Mouse (Mus musculus): ENCODE results near the gene Fndc3c1. TPM values are rescaled to one million over a fixed set of nuclear protein-coding genes. Genes with fewer than 3 reads are reported as not detected.
"Not testable (repeated sequence)": the region's sequence is repeated elsewhere in the genome, so short reads cannot be mapped to it uniquely, and the experiment has no call there.

The Fndc3c1 gene
- 0.29 TPM in 1 of 2 replicates, not detected in the other for total RNA-seq (2014; rRNA removed)
- 0.04 TPM in 1 of 2 replicates, not detected in the other for polyA plus RNA-seq (2015; fragmentation: Nextera tagmentation; extraction: Ambion mirVana)

DNA sequence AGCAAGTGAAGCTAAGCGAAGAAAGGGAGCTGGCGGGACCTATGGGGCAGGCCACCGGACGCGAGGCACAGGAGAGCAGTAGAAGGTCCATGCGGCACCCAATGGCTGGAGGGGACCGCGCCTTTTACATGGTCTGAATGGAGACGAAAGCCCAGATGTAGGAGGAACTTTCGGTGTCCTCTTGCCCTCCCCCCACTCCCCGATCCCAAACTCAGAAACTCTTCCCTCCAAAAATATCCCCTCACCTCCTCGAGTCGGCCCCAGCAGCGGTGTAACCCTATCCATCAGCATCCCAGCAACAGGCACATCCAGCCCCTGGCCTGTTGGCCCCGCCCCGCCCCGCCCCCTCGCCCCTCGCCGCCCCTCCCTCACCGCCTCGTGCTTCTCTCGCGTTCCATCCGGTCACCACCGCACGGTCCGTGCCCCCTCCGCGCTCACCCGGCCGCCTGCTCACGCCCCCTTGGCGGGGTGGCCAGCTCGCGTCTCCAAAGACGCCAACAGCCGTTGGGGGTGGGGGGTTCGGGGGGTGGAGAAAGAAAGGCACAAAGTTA is at the start of gene Fndc3c1:
Gene Fndc3c1, minus strand, starts transcription at position 301 of the 551 bp plus-strand sequence.
- peak within 1 kb of the TSS; percentile 31 for H3K4me3 ChIP-seq (ENCODE audit: low read depth, low read length)
- H3K27me3 ChIP-seq (ENCODE audit: insufficient read depth, low read length): peaks cover 14% of the 10 kb centered on the region
- no peak within 1 kb of the TSS for H3K27ac ChIP-seq (ENCODE audit: low read depth, low read length)
- H3K36me3 ChIP-seq (ENCODE audit: insufficient read depth): no peaks in the 10 kb centered on the region
- ATAC-seq (peak; percentile 50), DNase-seq (no peak)
- H3K9ac ChIP-seq: no peak within 1 kb of the TSS
- H3K4me2 ChIP-seq (ENCODE audit: low read depth): peak within 1 kb of the TSS; percentile 53
- WGBS: 28% methylated on average over 32 of the region's 39 CpGs
- H3K9me3 ChIP-seq (ENCODE audit: low read length): no peaks in the 10 kb centered on the region
- TF ChIP-seq CTCF (IDR thresholded peaks at IDR 0.05; ENCODE audit: low read depth): no peak
- H3K4me1 ChIP-seq (ENCODE audit: insufficient read depth): no peaks in the 10 kb centered on the region

DNA sequence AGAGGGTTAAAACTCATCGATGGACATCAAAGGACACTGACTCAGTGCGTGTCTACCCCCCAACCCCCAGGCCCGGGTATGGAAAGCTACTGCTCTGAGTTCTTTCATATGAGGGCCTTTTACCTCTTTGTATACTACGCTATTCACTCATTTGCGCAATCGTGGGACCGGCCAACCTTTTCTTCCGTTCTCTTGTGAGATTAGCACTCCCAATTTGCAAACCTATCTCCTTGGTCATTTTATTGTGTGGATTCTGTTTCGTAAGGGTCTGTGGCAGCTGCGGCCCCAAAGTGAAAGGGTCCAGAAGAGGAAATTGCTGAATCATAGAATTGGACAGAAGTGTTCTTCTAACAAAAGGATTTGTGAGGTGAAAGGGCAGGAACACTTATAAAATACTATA is 1.2 kb upstream of the Fndc3c1 start:
- DNase-seq (no peak), ATAC-seq (no peak)
- H3K27me3 ChIP-seq (ENCODE audit: insufficient read depth, low read length): peaks cover 14% of the 10 kb centered on the region
- WGBS: 42% methylated on average over 10 of the region's 10 CpGs
- no peaks in the 10 kb centered on the region for H3K4me1 ChIP-seq (ENCODE audit: insufficient read depth)
- H3K9ac ChIP-seq: no peak overlapping the region
- no peak overlapping the region for H3K4me2 ChIP-seq (ENCODE audit: low read depth)
- no peak overlapping the region for H3K4me3 ChIP-seq (ENCODE audit: low read depth, low read length)
- H3K27ac ChIP-seq (ENCODE audit: low read depth, low read length): no peak overlapping the region
- TF ChIP-seq CTCF (IDR thresholded peaks at IDR 0.05; ENCODE audit: low read depth): no peak
- no peaks in the 10 kb centered on the region for H3K9me3 ChIP-seq (ENCODE audit: low read length)
- H3K36me3 ChIP-seq (ENCODE audit: insufficient read depth): no peaks in the 10 kb centered on the region

DNA sequence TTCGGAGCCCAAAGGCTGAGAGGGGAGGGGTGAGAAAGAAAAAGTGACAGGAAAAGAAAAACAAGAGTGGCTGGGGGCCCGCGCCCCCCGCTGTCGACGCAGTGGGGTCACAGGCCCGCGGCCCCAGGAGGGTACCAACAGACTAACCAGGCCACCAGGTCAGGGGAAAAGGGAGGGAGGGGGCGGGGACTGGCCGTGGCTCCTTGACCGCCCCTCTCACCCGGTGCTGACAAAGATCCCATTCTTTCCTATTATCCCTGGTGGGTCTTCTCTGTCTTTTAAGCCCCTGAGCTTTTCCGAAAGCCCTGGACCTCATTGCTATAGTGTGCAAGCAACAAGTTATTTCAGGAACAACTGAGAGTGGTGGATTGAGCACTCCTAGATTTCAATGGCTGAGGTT is 470 bp upstream of the Fndc3c1 start:
- H3K9me3 ChIP-seq (ENCODE audit: low read length): no peaks in the 10 kb centered on the region
- DNase-seq (no peak), ATAC-seq (no peak; the same call in 1 of the 2 replicates)
- WGBS: 25% methylated on average over 8 of the region's 13 CpGs
- H3K4me2 ChIP-seq (ENCODE audit: low read depth): peak overlapping the region; percentile 53
- no peak overlapping the region for H3K27ac ChIP-seq (ENCODE audit: low read depth, low read length)
- TF ChIP-seq CTCF (IDR thresholded peaks at IDR 0.05; ENCODE audit: low read depth): no peak
- H3K27me3 ChIP-seq (ENCODE audit: insufficient read depth, low read length): peaks cover 14% of the 10 kb centered on the region
- no peaks in the 10 kb centered on the region for H3K36me3 ChIP-seq (ENCODE audit: insufficient read depth)
- H3K4me3 ChIP-seq (ENCODE audit: low read depth, low read length): peak overlapping the region; percentile 31
- H3K9ac ChIP-seq: no peak overlapping the region
- H3K4me1 ChIP-seq (ENCODE audit: insufficient read depth): no peaks in the 10 kb centered on the region

DNA sequence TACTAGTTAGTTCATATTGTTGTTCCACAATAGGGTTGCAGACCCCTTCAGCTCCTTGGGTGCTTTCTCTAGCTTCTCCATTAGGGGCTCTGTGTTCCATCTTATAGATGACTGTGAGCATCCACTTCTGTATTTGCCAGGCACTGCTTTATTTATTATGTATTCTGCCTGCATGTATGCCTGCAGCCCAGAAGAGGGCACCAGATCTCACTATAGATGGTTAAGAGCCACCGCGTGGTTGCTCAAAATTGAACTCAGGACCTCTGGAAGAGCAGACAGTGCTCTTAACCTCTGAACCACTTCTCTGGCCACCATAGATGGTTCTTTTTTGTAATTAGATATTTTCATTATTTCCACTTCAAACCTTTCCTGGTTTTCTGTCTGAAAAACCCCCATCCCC is 5.3 kb downstream of the Fndc3c1 start:
- 57% methylated on average over 2 of the region's 2 CpGs for WGBS
- not testable (repeated sequence) for H3K9ac ChIP-seq; H3K9me3 ChIP-seq (ENCODE audit: low read length); DNase-seq; ATAC-seq; H3K27me3 ChIP-seq (ENCODE audit: insufficient read depth, low read length); H3K36me3 ChIP-seq (ENCODE audit: insufficient read depth); H3K4me3 ChIP-seq (ENCODE audit: low read depth, low read length); H3K27ac ChIP-seq (ENCODE audit: low read depth, low read length); H3K4me1 ChIP-seq (ENCODE audit: insufficient read depth); H3K4me2 ChIP-seq (ENCODE audit: low read depth)
- 0 out of 2 replicates have a peak, but pooled peaks have one; percentile 10 for TF ChIP-seq CTCF (IDR thresholded peaks at IDR 0.05; ENCODE audit: low read depth)

DNA sequence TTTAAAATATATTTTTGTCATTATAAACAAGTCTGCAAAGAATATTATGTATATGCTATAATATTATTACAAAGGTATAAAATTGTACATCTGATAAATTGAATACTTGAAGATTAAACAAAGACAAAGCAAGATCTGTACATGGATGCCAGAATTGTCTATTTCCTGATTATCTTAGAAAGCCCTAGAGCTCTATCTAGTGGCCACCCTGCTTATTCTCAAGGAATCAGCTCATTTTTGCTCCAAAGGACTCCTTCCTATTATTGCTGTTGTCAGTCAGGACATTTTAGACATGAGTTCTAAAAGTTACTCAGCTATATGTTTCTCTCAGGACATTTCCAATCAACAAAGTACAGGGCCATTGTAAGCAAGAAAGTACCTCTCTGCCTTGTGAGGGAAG is 99.9 kb downstream of the Fndc3c1 start:
- ATAC-seq: peak; percentile 40; the same call in 1 of the 2 replicates
- H3K9me3 ChIP-seq (ENCODE audit: low read length): no peaks in the 10 kb centered on the region
- H3K4me3 ChIP-seq (ENCODE audit: low read depth, low read length): no peak overlapping the region
- H3K27me3 ChIP-seq (ENCODE audit: insufficient read depth, low read length): no peaks in the 10 kb centered on the region
- no peak overlapping the region for H3K4me2 ChIP-seq (ENCODE audit: low read depth)
- TF ChIP-seq CTCF (IDR thresholded peaks at IDR 0.05; ENCODE audit: low read depth): no peak; the same call in 1 of the 2 replicates
- no peaks in the 10 kb centered on the region for H3K36me3 ChIP-seq (ENCODE audit: insufficient read depth)
- no peak overlapping the region for H3K27ac ChIP-seq (ENCODE audit: low read depth, low read length)
- H3K4me1 ChIP-seq (ENCODE audit: insufficient read depth): no peaks in the 10 kb centered on the region
- peak; percentile 7 for DNase-seq
- no peak overlapping the region for H3K9ac ChIP-seq

DNA sequence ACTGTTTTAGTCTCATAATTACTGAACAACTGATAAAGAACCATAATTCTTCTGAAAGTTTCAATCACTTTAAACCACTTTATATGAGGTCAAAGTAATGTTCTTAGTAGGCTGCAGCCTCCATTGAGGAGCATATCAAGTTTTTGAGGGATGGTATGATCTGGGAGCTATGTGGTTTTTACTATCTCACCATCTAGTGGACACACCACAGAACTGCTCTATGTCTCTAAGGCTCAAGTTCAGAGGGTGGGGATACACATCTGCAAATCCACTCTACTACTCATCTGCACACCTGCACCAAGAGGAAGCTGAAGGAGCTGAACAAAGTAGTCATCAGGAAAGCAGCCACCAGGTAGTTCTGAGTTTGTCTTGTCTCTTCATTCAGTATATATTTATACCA is 104.6 kb downstream of the Fndc3c1 start:
- DNase-seq: no peak
- no peak overlapping the region for H3K9ac ChIP-seq
- no peak for TF ChIP-seq CTCF (IDR thresholded peaks at IDR 0.05; ENCODE audit: low read depth)

More for the DNA sequence above, 104.6 kb downstream of the Fndc3c1 start:
- H3K4me1 ChIP-seq (ENCODE audit: insufficient read depth): no peaks in the 10 kb centered on the region
- no peaks in the 10 kb centered on the region for H3K27me3 ChIP-seq (ENCODE audit: insufficient read depth, low read length)
- no peak overlapping the region for H3K4me2 ChIP-seq (ENCODE audit: low read depth)
- no peak for ATAC-seq
- no peaks in the 10 kb centered on the region for H3K9me3 ChIP-seq (ENCODE audit: low read length)
- H3K4me3 ChIP-seq (ENCODE audit: low read depth, low read length): no peak overlapping the region
- H3K27ac ChIP-seq (ENCODE audit: low read depth, low read length): no peak overlapping the region
- no peaks in the 10 kb centered on the region for H3K36me3 ChIP-seq (ENCODE audit: insufficient read depth)

Small RNA genes lying within 50 kb of the gene (microRNA-seq; reads per million reads assigned to microRNA genes)
- gene Gm27428: 0 reads per million in 2 experiments

Other genes starting within 250 kb of the Fndc3c1 start
- gene Fnd3c2, start 230.0 kb downstream of the Fndc3c1 start, total RNA-seq (2014; rRNA removed): not detected in 2 replicates
- not detected in 2 replicates for gene Fnd3c2, start 230.0 kb downstream of the Fndc3c1 start, polyA plus RNA-seq (2015; fragmentation: Nextera tagmentation; extraction: Ambion mirVana)
- 0.31 TPM in 1 of 2 replicates, not detected in the other for gene Gm5127, start 97.8 kb upstream of the Fndc3c1 start, total RNA-seq (2014; rRNA removed)
- gene Gm5127, start 97.8 kb upstream of the Fndc3c1 start, polyA plus RNA-seq (2015; fragmentation: Nextera tagmentation; extraction: Ambion mirVana): 0.11 and 0.29 TPM in 2 replicates
- gene Cysltr1, start 118.3 kb upstream of the Fndc3c1 start, total RNA-seq (2014; rRNA removed): 0.08 and 0.29 TPM in 2 replicates
- 0.25 and 0.47 TPM in 2 replicates for gene Cysltr1, start 118.3 kb upstream of the Fndc3c1 start, polyA plus RNA-seq (2015; fragmentation: Nextera tagmentation; extraction: Ambion mirVana)